Mouse (Mus musculus) hindbrain, postnatal 0 days (tissue): ENCODE data around the gene Adam8. TPM values are rescaled to one million over a fixed set of nuclear protein-coding genes. Genes with fewer than 3 reads are reported as not detected.

ENCODE experiments used
- ATAC-seq: fragments of 200-750 bp; cut with Nextera tagmentation; 2 replicates; pipeline ENCODE4 v1.8.0; 2017; ENCODE audit warnings: mild to moderate bottlenecking, moderate TSS enrichment, moderate library complexity
- DNase-seq: peaks from one replicate; pipeline ENCODE4 v3.0.0-alpha.2; 2015; ENCODE audit warnings: low spot score
- H3K27ac ChIP-seq: fragments of 300-500 bp; sonication (generic); 2 replicates; pipeline ENCODE4 v1.5.1; 2014; ENCODE audit warnings: mild to moderate bottlenecking
- H3K27me3 ChIP-seq: fragments of 300-500 bp; sonication (generic); 2 replicates; pipeline ENCODE4 v1.6.1; 2014; ENCODE audit warnings: low read length, mixed read lengths; ENCODE audit not compliant: insufficient read depth
- H3K36me3 ChIP-seq: fragments of 300-500 bp; sonication (generic); 2 replicates; pipeline ENCODE4 v1.6.1; 2014; ENCODE audit warnings: low read length, mixed read lengths; ENCODE audit not compliant: insufficient read depth
- H3K4me1 ChIP-seq: fragments of 300-500 bp; sonication (generic); 2 replicates; pipeline ENCODE4 v1.6.1; 2014; ENCODE audit warnings: antibody characterized with exemption, low read length, mixed read lengths; ENCODE audit not compliant: insufficient read depth
- H3K4me2 ChIP-seq: fragments of 300-500 bp; sonication (generic); 2 replicates; pipeline ENCODE4 v1.6.1; 2014; ENCODE audit warnings: low read depth, mild to moderate bottlenecking, low read length, moderate library complexity, mixed read lengths
- H3K4me3 ChIP-seq: fragments of 300-500 bp; sonication (generic); 2 replicates; pipeline ENCODE4 v1.5.1; 2014; ENCODE audit warnings: low read length
- H3K9ac ChIP-seq: fragments of 300-500 bp; sonication (generic); replicated peaks from 2 replicates; pipeline ENCODE4 v1.6.1; 2014; ENCODE audit warnings: mild to moderate bottlenecking, low read length, moderate library complexity, mixed read lengths
- H3K9me3 ChIP-seq: fragments of 300-500 bp; sonication (generic); 2 replicates; pipeline ENCODE4 v1.6.1; 2016; ENCODE audit warnings: low read length, mixed read lengths
- CTCF ChIP-seq: IDR thresholded peaks from 2 replicates; pipeline ENCODE4 v1.5.1; 2016; ENCODE audit warnings: antibody characterized with exemption, control low read depth, low read depth
- WGBS: fragments of 180-500 bp; shearing (Covaris S2); extraction: QIAGEN DNeasy Blood & Tissue Kit; methylation state at CpG from one replicate; pipeline ENCODE4 v1.1.7; 2014; 5-methylcytosine and 5-hydroxymethylcytosine counted together
- polyA plus RNA-seq: library from polyadenylated mRNA; unstranded; fragments of >200 nt; fragmentation: Nextera tagmentation; extraction: Ambion mirVana; gene quantifications from 2 replicates; pipeline ENCODE4 v1.2.1, GENCODE M21; 2015
- total RNA-seq: library from RNA; depleted of rRNA; stranded (reverse); fragments of >200 nt; gene quantifications from 2 replicates; pipeline ENCODE4 v1.2.3, GENCODE M21; 2014

Gene Adam8
- total and polyA plus RNA-seq, 2 experiments from 2014 or later, result 0.48 to 2.2 TPM

DNA sequence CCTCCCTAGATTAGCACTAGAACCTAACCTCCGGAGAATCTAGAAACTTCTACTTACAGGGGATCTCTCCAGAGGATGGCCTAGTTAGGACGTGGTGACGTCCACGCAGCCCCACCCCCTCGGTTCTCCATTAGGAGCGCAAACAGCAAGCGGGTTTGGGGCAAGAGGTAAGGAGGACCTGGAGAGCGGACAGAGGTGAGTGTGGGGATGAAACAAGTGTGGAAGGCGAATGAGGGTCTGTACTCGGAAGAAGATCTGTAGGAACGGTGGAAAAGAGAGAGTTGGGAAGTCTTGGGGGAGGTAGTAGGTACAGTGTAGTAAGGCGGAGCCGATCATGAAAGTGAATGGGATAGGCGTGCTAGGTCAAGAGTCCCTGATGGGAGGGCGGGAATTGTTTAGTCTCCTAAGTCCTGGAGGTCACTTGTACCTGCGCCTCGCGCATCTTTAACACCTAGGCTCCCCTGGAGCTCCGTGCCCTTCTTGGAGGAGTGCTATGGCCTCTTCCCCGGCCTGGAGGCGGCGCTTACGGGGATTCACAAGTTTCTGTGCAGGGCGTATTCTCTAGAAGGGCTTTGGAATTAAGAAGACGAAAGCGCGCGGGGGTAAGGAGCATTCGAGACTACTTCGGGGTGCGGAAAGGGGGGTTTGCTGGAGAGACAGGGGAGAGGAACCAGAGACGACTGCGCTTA, 41.9 kb downstream of the Adam8 start:
- WGBS, result 2% methylated on average over 33 of the region's 33 CpGs
- no peak for TF ChIP-seq CTCF
- Histone ChIP-seq H3K9me3 (no peaks in the 10 kb centered on the region), H3K4me3 (peak overlapping the region; percentile 43), H3K36me3 (no peaks in the 10 kb centered on the region), H3K4me1 (no peaks in the 10 kb centered on the region), H3K9ac (peak overlapping the region; percentile 25; the same call in 1 of the 2 replicates), H3K27me3 (peaks cover 27% of the 10 kb centered on the region), H3K27ac (no peak overlapping the region; the same call in 1 of the 2 replicates), H3K4me2 (peak overlapping the region; percentile 84)
- DNase-seq (peak; percentile 39), ATAC-seq (peak; percentile 61)

DNA sequence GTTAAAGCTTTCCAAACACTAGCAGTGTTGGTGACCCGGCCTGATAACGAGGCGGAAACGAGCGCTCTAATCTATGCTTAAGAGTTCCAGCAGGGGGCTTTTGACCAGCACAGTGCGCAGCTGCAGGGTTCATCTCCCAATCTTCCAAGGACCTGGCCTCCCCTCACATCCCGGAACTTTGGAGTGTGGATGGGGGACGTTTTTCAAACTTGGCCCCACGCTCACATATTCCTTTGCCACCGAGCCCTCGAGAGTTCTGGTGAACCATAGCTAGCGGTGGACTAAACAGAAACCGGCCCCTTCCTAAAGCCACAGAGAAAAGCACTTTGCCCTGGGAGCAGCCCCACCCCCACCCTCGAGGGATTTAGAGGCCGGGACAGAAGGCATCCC, 42.5 kb downstream of the Adam8 start:
- Histone ChIP-seq H3K9me3 (no peaks in the 10 kb centered on the region), H3K27me3 (peaks cover 32% of the 10 kb centered on the region), H3K36me3 (no peaks in the 10 kb centered on the region), H3K4me2 (peak overlapping the region; percentile 84), H3K4me3 (peak overlapping the region; percentile 43), H3K27ac (no peak overlapping the region), H3K9ac (0 out of 2 replicates have a peak overlapping the region, but pooled peaks have one; percentile 25), H3K4me1 (no peaks in the 10 kb centered on the region)
- ATAC-seq (peak; percentile 68), DNase-seq (peak; percentile 68)
- TF ChIP-seq CTCF, result peak; percentile 67
- WGBS, result 2% methylated on average over 15 of the region's 15 CpGs

DNA sequence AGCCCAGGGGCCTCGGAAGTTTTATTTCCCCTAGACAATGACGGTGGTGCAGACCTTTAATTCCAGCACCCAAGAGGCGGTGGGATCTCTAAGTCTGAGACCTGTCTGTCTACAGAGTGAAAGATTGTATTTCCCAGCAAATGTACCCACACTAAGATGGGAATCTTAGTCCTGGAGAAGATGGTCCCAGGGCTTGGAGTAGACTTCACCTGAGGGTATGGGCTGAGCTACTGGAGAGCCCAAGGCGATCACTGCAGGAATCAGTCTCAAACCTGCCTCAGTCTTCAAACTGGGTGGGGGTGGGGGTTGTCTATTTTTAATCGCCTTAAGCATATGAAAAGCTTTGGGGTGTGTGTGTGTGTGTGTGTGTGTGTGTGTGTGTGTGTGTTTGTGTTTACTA, 46.3 kb downstream of the Adam8 start:
- H3K4me1 ChIP-seq, result peaks cover 2% of the 10 kb centered on the region; the same call in 1 of the 2 replicates
- no peak overlapping the region for H3K9ac ChIP-seq
- H3K9me3 ChIP-seq, result no peaks in the 10 kb centered on the region
- H3K4me2 ChIP-seq, result no peak overlapping the region
- no peak for TF ChIP-seq CTCF
- DNase-seq (no peak), ATAC-seq (no peak)
- H3K27ac ChIP-seq, result no peak overlapping the region
- 44% methylated on average over 5 of the region's 5 CpGs for WGBS
- no peak overlapping the region for H3K4me3 ChIP-seq
- H3K27me3 ChIP-seq, result peaks cover 51% of the 10 kb centered on the region
- no peaks in the 10 kb centered on the region for H3K36me3 ChIP-seq

DNA sequence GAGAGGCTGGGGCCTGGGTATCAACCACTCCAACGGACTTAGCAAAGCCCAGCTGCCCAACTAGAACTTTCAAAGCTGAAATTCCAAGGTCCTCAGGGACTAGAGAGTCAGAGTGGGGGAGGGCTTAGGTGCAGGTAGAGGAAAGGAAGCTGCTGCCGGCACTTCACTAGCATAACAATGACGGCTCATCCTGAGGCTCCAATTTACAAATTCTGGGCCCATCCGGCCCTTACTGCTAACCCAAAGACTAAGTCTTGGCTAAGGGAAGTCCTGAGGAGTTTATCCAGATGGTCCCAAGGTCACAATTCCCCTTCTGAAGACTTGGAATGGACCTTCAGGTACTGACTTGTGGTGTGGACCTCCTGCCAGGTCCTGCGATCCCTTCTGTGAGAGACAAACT, 46.8 kb downstream of the Adam8 start:
- no peak overlapping the region for H3K4me2 ChIP-seq
- DNase-seq, result no peak
- H3K4me1 ChIP-seq, result peaks cover 2% of the 10 kb centered on the region; the same call in 1 of the 2 replicates
- H3K9ac ChIP-seq, result no peak overlapping the region
- H3K36me3 ChIP-seq, result no peaks in the 10 kb centered on the region
- no peak overlapping the region for H3K4me3 ChIP-seq
- H3K27ac ChIP-seq, result no peak overlapping the region
- WGBS, result 30% methylated on average over 5 of the region's 5 CpGs
- ATAC-seq, result no peak
- no peaks in the 10 kb centered on the region for H3K9me3 ChIP-seq
- peaks cover 49% of the 10 kb centered on the region for H3K27me3 ChIP-seq
- no peak for TF ChIP-seq CTCF

- H3K9me3 ChIP-seq, result no peaks in the 10 kb centered on the region
- peaks cover 2% of the 10 kb centered on the region; the same call in 1 of the 2 replicates for H3K4me1 ChIP-seq
- TF ChIP-seq CTCF, result no peak
- no peak for DNase-seq
- H3K9ac ChIP-seq, result no peak overlapping the region
- no peak overlapping the region for H3K27ac ChIP-seq
- ATAC-seq, result peak; percentile 41; the same call in 1 of the 2 replicates
- 4% methylated on average over 68 of the region's 68 CpGs for WGBS
- H3K36me3 ChIP-seq, result no peaks in the 10 kb centered on the region
- peak overlapping the region; percentile 32 for H3K4me3 ChIP-seq
- peaks cover 48% of the 10 kb centered on the region for H3K27me3 ChIP-seq
- H3K4me2 ChIP-seq, result peak overlapping the region; percentile 46
Measured at GRCm38 (mm10) chr7:139944291-139945240, 47.8 kb downstream of the Adam8 start.

DNA sequence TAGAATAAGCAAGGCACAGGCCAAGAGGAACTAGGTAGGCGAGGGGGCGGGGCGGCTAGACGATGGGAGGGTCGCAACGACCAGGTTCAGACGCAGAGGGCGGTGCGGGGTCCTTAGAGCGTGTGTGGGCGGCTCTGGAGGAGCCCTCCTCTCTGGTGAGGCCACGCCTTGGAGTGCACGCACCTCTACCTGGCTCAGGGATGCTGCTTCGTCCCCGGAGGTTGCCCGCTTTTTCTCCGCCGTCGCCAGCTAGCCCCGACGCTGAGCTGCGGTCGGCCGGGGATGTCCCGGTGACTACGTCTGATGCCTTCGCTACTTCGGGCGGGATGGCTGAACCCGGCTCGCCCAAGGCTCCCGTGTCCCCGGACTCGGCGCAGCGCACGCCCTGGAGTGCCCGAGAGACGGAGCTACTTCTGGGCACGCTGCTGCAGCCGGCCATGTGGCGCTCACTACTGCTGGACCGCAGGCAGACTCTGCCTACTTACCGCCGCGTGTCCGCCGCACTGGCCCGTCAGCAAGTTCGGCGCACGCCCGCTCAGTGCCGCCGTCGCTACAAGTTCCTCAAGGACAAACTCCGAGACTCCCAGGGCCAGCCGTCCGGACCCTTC, 48.6 kb downstream of the Adam8 start, which contains the start of gene Utf1:
Utf1 (plus strand) TSS at position 116 of the 608 bp plus-strand sequence.
- Histone ChIP-seq H3K27me3 (peaks cover 44% of the 10 kb centered on the region), H3K36me3 (no peaks in the 10 kb centered on the region), H3K4me3 (peak within 1 kb of the TSS; percentile 32), H3K9me3 (no peaks in the 10 kb centered on the region), H3K4me1 (peaks cover 2% of the 10 kb centered on the region; the same call in 1 of the 2 replicates), H3K4me2 (peak within 1 kb of the TSS; percentile 46), H3K9ac (no peak within 1 kb of the TSS), H3K27ac (no peak within 1 kb of the TSS)
- peak; percentile 24 for DNase-seq
- peak; percentile 58 for ATAC-seq
- WGBS, result under 1% methylated on average over 56 of the region's 59 CpGs
- no peak for TF ChIP-seq CTCF
